Mouse (Mus musculus): ENCODE measurements at regions not wholly inside any gene's neighbourhood (a gene's known extent, or its start where the extent isn't known, plus 50 kb on each side); places are given as distances from the start of the nearest gene placed in this dataset.

DNA sequence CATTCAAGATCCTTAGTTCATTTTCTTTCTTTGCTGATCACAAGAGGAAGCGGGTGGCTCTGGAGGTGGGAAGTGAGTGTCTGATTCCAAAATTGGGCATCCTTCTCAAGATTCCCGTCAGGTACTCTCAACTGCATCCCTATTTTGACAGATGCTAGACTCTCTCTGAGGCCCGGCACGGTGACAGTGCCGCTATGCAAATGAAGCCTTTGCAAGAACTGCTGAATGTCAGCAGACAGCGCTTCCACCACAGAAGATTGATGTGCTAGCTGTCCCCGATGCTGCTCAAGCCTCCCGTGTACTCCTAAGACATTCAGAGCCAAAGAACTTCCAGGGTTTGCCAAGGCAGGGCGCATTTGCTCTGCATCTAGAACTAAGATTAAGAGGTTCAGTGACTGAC, 50.9 kb upstream of the Cpne4 start:
- DNase-seq (ENCODE audit: low spot score in 2 of 2): peak in 1 of 2 experiments; percentile 3

DNA sequence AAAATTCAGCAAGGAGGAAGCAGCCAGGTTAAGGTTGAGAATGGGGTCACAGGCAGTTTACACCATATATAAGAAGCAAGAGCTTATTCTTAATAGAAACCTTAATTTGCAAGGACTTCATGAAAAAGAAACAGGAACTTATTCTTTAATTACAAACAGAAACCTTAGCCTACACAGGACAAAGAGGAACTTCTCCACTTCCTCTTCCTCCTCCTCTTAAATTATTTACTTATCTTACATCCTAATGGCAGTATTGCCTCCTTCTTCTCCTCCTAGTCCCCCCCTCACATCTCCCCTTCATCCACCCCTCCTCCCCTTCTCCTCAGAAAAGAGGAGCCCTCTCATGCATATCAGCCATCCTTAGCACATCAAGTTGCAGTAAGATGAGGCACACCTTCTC, 56.4 kb upstream of the Cpne4 start:
- DNase-seq (ENCODE audit: low spot score in 2 of 2): no peak

DNA sequence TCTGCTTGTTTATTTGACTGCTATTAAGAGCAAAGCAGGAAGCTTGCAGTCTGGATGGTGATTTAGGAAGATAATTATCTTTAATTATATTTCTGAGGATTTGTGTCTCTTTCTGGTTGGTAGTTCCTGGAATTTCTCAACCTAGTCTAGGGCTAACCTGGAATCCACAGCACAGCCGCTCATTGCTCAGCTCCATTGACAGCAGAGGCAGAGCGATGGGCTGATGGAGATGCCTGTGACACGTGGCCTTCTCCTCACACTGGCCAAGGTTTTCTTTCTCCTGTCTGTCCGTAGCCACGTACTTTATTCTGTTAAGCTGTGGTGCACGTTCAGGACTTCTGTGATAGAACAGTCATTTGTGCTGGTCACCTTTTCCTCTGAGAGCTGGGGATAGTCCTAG, 57.7 kb upstream of the Cpne4 start:
- DNase-seq (ENCODE audit: low spot score in 2 of 2): no peak

DNA sequence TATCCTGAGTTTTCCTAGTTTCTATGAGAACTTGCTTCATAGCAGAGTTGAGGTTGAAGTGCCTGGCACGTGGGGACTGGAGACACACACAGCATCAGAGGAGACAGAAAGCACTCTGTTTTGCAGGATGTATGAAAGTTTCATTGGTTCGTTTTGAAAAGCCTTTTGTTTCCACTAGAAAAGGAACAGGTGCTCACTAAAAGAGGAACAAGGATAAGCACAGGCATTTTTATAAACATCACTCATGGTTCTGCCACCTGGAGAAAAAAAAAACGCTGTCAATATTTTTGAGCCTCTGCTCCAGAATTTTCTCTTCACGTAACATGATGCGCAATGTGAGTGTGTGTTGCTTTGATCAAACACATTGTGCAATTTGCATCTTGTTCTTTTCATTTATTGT, 64.6 kb upstream of the Cpne4 start:
- DNase-seq (ENCODE audit: low spot score in 2 of 2): no peak

DNA sequence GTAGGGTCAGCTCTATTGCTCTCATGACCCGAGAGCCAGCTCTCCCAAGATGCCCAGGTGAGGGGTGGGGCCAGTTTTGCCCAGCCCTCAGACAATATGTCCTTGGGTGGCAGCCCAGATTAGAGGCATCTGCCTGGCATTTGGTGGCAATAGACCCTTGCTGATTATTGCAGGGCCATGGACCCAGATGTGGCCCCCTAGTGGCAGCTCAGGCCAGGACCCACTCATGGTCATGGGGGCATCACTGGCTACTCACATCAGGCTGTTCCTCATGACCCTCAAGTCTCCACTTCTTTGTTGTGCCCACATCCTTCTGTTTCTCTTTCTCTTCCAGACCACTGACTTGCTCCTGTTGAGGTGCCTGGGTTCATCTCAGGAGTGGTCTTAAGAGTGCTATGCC, 66.4 kb upstream of the Cpne4 start:
- no peak for DNase-seq (ENCODE audit: low spot score in 2 of 2)

DNA sequence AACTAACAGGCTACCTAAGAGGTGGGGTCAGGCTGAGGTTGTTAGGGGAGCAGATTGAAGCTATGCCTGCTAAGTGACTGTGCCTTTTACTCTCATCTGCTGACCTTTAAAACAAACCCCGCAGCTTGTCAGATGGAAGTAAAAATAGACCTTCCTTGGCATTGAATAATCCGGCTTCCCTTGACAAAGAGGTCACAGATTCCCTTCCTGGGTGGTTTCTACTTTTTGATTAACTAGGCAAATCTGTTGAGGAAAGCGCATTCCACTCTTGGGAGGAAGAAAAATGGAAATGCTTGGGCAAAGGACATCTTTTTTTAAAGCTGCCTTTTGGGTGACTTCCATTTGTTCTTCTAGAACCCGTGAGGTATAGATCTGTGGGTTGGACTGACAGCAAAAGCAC, 72.3 kb upstream of the Cpne4 start:
- no peak for DNase-seq (ENCODE audit: low spot score in 2 of 2)

GRCm38 (mm10) chr9:104467238-104467637, 79.8 kb upstream of the Cpne4 start:
- no peak for DNase-seq (ENCODE audit: low spot score in 2 of 2)

GRCm38 (mm10) chr9:104463701-104464100, 83.4 kb upstream of the Cpne4 start:
- DNase-seq (ENCODE audit: low spot score in 2 of 2): no peak

- no peak for DNase-seq (ENCODE audit: low spot score in 2 of 2)
These were observed 87.0 kb upstream of the Cpne4 start for GRCm38 (mm10) chr9:104460133-104460532.

GRCm38 (mm10) chr9:104457635-104458034, 89.5 kb upstream of the Cpne4 start:
- peak; percentile 28 to 30 for DNase-seq (ENCODE audit: low spot score in 2 of 2)

DNA sequence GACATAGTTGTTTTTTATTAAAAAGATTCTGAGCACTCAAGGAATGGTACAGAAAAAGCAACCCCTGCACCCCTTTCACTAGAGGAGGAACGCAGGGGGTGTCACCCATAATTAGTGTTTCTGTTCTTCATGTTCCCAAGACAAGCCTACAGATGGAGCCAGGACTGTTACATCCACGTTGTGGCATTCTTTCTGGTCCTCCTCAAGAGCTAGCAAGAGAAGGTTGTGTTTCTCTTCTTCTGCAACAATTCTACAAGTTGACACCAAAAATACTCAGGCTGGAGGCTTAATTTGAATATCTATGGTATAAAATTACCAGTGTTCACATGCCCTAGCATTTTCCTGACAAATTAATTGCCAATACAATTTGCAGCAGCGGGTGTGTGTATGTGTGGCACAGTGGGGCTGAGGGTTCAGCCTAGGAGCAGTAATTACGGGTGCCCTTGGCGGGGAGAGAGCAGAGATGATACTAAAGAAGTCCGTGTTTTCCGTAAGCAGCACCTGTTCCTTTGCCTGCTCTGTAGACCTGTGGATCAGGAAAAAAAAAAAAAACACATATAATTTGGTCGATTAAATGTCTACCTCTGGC, 98.4 kb upstream of the Cpne4 start:
- no peak for DNase-seq (ENCODE audit: low spot score in 2 of 2)

DNA sequence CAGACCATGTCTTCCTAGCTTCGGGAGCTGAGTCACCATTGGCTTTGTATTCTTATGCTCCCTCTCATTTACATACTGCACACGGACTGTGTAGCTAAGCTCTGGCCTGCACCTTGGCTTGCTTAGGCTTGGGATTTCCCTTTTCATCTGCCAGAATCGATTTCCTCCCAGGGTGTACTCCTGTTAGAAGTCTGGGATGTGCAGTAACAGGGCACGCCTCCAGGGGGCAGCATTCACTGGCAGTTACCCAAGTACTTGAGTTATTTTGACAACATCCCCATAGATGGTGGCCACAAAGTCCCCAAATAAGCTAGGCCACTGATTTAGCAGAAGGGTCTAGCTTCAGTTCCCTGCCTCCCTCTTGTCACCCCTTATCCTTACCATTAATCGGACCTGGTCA, 102.2 kb upstream of the Cpne4 start:
- peak; percentile 29 to 54 for DNase-seq (ENCODE audit: low spot score in 2 of 2)

DNA sequence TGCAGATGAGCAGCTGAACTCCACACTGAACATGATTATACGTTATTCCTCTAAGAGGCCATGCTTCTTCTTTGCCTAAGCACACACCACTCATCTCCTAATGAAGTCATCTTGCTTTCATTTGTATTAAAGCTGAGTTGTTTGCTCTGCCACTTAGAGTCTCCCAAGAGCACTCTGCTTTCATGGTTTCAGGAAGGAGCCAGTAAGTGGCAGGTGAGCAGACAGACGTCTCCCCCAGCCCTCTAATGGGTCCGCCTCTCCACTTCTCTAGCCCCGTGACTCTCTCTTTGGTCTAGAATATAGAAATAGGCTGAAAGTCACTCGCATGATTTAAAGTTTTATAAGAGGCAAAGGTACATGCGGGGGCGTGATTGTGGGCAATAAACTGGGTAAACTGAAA, 103.8 kb upstream of the Cpne4 start:
- no peak for DNase-seq (ENCODE audit: low spot score in 2 of 2)

- DNase-seq (ENCODE audit: low spot score in 2 of 2): no peak
These were observed 75.5 kb upstream of the Acpp start for GRCm38 (mm10) chr9:104413021-104413420.

- peak; percentile 58 to 75 for DNase-seq (ENCODE audit: low spot score in 2 of 2)
These were observed 72.7 kb upstream of the Acpp start for GRCm38 (mm10) chr9:104410211-104410610.

DNA sequence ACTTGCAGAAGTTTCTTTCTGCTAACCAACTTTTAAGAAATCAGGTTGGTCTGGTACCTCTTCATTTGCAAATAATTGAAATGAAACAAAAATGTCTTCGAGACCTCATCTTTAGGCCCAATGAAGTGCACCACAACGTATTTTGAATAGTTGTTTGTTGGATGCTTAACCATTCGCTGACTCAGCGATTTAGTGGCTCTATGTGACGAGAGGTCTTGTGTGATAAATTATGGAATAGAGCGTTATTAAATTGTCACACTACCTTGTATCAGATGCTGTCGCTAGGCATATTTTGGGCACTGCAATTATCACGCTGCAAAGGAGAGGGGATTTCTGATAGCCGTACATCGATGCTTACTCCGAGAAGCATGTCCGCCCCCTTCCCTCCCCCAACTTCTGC, 71.8 kb upstream of the Acpp start:
- DNase-seq (ENCODE audit: low spot score in 2 of 2): peak in 1 of 2 experiments; percentile 13

DNA sequence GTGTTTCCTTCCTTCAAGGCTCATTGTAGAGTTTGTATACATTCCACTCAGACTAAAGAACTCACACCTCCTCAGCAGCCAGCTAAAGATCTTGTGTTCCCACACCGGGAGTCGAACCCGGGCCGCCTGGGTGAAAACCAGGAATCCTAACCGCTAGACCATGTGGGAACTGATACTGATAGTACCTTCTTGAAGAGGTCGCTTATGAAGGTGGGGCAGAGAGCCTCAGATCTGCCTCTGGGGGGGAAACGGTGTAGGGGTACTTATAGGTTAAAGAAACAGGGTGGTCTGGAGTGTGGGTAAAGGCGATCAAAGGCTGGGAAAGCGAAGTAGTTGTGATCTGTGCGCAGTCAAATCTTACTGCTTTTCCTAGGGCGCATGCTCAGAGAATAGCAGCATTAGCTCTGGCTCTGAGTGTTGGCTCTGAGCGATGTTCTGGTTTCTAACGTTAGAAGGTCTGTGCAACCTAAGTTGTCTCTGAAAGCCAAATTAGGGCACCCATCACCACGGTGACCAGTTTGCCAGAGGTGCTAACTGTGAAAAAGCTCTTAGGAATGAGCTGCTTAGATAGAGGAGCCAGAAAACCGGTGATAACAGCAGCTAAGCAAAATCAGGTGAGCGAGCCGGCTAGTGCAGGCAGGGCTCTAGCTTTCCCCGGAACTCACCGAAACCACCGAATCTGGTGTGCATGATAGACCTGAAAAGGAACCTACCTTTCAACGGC, 71.2 kb upstream of the Acpp start:
- DNase-seq (ENCODE audit: low spot score in 2 of 2): peak; percentile 72 to 77

DNA sequence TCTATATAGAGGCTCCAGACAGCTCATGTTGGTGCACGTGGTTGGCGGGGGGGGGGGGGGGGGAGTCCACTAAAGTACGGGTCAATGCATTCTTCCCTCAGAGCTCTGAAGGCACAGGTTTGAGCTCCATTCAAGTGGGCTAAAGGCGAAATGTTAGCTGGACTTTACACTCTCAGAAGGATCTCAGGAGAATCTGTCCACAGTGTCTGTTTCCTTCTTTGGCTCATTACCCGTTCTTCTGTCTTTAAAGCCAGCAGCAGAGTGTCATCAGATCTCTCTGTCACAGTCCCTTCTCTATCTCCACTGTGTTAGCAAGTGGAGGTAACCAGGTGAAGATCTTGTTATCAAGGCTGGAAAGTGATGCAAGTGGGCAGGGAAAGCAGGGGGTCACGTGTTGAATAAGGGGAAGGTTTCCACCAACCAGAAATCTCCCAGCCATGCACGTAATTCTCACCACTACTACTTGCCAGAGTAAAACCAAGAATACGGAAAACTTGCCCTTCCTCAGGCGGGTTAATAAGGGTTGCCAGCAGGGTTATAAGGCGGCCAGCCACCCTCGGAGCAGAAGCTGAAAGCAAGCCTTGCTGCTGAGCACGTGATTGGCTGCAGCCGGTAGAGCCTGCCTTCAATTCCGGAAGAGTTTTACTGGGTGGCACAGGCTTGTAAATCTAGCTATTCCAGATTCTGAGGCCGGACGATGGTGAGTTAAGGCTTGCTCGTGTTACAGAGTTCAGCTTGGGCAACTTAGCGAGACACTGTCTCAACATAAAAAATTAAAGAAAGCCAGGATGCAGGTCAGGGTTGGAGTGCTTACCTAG, 70.2 kb upstream of the Acpp start:
- no peak for DNase-seq (ENCODE audit: low spot score in 2 of 2)

GRCm38 (mm10) chr9:104407011-104407410, 69.5 kb upstream of the Acpp start:
- DNase-seq (ENCODE audit: low spot score in 2 of 2): no peak

- no peak for DNase-seq (ENCODE audit: low spot score in 2 of 2)
These were observed 68.9 kb upstream of the Acpp start for GRCm38 (mm10) chr9:104406491-104406890.

GRCm38 (mm10) chr9:104403863-104404262, 66.3 kb upstream of the Acpp start:
- DNase-seq (ENCODE audit: low spot score in 2 of 2): no peak

DNA sequence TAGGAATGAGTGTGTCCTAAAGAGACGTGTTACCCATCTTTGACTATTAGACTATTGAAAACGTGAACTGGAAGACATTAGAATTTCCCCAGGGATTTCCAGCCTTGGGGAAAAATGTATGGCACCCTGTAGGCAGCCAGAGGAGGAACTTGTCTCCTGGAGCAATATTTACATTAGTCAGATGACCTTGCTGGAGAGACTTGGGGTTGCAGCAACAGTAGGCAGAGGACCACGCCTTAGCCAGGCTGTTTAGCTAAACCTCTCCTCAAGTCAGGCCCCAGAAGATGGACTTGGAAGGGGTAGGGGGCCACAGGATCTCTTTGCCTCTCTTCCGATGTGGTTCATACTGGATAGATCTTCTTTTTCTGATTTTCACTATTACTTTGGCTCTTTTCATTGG, 64.1 kb upstream of the Acpp start:
- no peak for DNase-seq (ENCODE audit: low spot score in 2 of 2)

GRCm38 (mm10) chr9:104399927-104400326, 62.4 kb upstream of the Acpp start:
- DNase-seq (ENCODE audit: low spot score in 2 of 2): no peak

Measured in right cerebral cortex, adult 2 months (tissue).